Mouse (Mus musculus) T-helper 1 cell (primary cell): ENCODE measurements at regions not wholly inside any gene's neighbourhood (a gene's known extent, or its start where the extent isn't known, plus 50 kb on each side); places are given as distances from the start of the nearest gene placed in this dataset.

Source experiments
- in situ Hi-C: fragments of 300-600 bp; cut with MboI, MseI; formaldehyde crosslinking; loops from one replicate; pipeline ENCODE4 v1.15.1; 2025; ENCODE audit warnings: high pct_unique_total_duplicates

DNA sequence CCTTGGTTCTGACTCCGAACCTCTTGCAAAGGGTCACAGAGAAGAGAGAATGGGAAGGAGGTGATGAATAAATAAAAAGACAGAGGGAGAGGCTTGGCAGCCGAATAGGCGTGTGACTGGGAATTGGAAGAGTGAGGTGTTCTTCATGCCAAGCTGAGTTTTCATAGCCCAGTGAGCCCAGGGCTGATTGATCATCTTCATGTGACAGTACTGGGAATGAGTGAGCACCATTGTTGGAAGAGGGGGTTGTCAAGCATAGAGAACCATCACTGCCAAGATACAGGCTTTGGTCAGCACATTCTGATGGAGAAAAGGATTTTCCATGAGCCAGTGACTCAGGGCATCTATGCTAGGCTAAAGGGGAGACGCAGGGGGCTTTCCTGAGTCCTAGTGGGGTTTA lies 163.0 kb downstream of the Slc30a10 start:
- in situ Hi-C loops, result no loop called here

DNA sequence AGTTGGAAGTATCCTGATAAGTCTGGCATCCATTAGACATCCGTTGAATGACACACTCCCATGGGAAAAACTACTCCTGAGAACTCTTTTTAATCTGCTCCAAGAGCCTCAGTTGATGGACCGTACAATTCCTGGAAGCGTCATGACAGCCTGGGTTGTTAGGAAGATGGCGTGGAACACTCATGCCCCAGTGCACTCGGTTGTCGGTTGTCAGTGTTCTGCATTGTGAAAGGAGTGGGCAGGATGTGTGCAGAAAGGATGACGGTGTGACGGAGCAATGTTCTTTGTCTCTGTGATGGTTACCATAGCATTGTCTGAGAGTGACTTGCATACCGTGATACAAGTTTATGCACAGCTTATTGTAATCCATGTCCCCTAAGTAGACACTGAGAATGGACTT lies 164.4 kb downstream of the Slc30a10 start:
- in situ Hi-C loops, result no loop called here

DNA sequence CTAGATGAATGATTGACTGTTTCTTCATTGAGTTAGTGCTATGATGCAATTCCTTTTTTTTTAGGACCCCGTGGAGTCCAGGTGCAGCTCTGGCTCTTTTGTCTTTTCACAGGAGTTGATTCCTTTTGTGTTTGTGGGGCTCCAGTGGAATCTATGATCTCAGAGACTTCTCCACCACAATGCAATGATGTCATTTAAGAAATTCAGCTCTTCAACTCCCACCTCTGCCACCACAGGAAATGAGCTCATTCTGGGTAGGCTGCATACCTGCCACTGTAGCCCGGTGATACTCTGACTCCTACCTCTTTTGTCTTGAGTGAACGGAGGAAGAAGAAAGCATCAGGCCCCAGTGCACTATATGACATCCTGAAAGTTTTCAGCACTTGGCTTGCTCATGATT lies 173.8 kb downstream of the Slc30a10 start:
- in situ Hi-C loops, result no loop called here

DNA sequence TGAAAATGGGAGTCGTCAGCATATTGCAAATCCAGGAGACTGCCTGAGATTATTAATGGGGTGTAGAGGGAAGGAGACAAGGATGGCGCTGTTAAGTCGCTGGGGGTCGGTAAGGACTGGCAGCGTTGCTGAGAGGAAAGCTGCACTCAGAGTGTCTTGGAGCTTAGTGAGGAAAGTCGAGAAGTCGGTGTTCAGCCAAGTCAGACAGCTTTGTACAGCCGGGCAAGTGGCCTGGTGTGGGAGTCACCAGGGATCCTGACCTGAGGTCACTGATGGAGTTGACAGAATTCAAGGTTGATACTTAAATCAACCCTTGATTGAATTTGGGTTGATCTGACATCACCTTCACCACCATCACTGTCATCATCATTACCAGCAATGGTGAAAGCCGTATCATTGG lies 175.3 kb downstream of the Slc30a10 start:
- in situ Hi-C loops, result no loop called here

DNA sequence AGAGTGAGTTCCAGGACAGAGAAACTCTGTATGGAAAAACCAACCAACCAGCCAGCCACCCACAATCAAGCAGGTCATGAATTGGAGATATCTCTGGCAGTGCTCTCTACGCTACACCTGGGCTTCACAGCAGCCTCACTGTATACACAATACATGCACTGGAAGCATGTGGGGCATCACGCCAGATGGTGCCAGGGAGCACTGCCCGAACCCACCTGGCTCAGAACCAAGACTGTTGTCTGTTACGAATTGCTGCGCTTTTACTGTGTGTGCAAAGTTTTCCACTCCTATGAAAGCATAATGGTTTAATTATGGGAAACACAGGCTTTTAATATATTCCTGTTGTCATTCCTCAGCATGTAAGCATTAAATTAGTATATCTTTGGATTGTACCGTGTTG lies 184.0 kb downstream of the Slc30a10 start:
- in situ Hi-C loops, result no loop called here

DNA sequence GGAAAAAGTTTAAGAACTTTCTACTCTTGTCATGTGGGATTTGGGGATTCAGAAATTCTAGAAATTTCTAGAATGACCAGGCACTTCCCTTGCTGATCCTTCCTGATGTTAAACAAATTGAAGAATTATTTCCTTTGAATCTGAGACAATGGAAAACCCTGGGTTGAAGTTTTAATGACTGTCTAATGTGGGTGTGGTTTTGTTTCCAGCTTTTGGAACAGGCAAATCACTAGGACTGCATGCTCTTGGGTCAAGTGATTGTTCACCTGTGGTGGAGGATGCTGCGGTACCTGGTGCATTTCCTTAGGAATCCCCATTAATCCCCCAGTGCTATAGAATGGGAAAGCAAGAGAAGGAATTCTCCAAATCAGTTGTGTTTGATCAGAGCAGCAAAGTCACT lies 184.8 kb downstream of the Slc30a10 start:
- in situ Hi-C loops, result no loop called here

DNA sequence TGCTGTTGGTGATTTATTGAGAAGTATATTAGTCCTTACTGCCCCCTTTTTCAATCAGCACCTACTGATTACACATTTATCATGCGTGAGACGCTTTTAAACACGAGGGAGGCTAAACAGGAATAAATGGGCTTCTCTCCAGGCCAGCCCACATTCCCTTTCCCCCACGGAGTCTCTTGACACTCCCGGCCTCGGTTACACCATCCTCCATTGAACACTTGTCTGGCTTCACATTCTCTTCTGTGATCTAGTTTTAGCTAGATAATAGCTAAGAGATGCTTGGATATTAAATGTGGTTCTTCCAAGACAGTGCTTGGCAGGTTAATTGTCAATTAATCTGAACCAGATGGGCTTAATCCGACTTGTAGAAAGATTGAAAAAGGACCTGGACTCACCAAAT lies 189.4 kb downstream of the Slc30a10 start:
- in situ Hi-C loops, result no loop called here

DNA sequence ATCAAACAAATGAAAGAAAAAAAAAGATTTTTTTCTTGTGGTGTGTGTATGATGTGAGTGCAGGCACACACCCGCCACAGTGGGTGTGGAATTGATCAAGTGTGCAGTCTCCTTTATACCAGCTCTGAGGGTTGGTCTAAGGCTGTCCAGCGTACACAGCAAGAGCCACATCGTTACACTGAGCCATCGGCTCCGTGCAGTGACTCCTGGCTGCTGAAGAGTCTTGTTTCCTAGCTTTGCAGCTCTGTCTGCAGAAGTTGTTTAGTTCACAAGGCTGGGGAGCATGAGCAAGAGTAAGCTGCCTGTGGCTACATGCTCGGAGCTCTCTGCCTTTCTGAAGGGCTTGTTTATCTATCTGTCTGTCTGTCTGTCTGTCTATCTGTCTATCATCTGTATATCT lies 193.5 kb downstream of the Slc30a10 start:
- in situ Hi-C loops, result no loop called here

DNA sequence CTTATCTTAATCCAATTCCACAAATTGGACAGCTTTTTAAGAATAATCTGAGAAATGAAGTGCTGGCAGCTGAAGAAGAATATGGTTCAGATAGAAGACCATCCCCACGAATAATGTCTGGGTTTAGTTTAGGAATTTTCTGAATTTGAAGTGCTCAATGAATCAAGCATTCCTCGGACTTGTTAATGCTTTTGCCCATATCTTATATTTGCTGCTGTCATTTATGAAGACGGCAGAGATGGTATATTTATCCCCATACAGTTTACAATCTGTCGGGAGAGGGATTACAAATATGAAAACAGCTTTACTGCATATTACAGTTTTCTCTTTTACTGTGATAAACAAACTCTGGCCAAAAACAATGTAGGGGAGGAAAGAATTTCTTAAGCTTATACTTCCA lies 194.3 kb downstream of the Slc30a10 start:
- in situ Hi-C loops, result no loop called here

DNA sequence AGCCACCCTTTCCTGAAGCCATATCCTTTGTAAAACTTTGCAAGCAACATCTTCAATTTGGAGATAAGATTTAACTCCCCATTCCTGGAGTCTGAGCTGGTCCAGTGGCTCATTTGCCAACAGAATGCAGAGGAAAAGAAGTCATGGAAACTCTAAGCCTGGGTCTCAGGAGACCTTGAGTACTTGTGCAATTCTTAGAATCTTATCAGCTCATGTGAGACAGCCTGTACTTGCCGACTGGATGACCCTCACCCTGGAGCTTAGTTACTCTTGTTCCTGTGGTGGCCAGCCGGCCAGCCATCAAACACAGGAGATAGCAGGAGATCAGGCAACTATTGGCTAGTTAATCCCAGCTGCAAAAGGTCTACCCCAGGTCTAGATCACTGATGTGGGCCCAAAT lies 196.3 kb downstream of the Slc30a10 start:
- in situ Hi-C loops, result no loop called here

DNA sequence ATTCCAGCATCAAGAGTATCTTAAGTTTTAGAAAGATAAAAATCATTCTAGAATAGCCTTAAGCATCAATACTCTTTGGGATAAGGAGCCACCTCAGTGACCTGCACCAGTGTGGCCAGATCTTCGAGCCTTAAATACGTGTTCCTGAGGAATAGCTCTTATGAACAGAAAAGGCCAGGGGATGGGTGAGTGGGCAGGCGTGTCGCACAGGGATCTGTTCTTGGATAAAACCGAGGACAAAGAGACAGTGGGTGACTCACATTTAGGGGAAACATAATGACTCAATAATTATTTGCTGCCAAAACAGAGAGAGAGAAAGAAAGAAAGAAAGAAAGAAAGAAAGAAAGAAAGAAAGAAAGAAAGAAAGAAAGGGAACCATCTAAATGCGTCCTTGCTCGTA lies 200.4 kb downstream of the Slc30a10 start:
- in situ Hi-C loops, result no loop called here

DNA sequence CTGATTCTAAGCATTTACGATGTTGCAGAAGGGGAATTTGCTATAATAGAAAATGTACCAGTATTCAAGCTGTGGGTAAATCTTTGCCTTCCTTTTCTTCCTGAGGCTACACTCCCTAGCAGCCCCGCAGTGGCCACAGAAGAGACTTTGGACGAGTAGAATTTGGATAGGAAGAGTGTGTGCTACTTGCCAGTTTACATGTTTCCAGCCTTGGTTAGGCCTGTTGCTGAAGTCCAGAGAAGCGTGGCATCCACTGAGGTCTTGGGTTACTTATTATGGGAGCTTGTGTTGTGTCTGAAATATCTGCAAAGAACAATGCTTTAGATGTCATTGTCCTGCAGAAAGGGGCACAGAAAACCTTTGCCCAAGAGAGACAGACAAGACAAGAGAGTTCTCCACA lies 200.8 kb downstream of the Slc30a10 start:
- in situ Hi-C loops, result no loop called here

DNA sequence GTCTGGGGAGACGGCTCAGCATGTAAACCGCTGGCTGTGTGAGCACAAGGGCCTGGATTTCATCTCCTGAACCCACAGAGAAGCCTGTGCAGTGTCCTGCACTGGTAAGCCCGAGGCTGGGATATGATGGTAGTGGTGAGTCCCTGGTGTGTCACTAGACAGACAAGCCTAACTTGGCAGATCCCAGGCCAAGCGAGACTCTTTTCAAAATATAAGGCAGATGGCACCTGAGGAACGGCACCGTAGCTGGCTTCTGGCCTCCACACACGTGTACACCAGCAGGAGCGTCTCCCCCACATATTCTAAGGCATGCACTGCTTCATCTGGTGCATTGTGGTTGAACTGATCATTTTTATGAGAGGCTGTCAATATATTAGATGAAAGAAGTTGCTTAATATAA lies 202.6 kb downstream of the Slc30a10 start:
- in situ Hi-C loops, result no loop called here

DNA sequence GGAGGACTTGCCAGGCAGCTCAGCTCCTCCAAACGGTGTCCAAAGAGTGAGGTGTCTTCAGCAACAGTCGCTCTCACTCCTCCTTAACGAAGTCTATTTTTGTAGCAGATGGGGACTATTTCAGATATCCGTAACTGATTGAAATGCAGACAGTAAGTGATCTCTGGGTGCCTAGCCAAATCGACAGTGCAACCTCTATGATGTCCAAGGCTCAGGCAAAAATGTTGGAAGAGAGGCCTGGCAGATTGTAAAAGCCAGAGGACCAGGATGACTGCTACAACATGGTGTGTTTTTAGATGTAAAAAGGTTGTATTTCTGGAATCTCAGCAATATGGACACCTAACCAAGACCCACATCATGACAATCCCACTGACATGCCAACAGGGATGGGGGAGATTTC lies 204.8 kb downstream of the Slc30a10 start:
- in situ Hi-C loops, result no loop called here

DNA sequence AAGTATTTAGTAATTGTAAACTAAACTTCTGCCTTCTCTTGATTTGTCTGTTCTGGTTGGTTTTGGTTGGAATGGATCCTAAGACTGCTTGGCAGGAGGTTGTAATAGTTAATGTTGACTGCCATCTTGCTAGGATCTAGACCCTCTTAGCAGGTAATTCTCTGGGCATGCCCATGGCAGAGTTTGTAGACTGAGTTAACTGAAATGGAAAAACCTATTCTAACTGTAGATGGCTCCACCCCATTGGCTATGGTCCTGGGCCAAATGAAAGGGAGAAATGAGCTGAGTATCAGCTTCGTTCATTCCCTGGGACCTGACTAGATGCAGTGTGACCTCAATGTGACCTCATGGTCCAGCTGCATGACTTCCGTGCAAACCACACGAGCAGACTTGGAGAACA lies 207.7 kb downstream of the Slc30a10 start:
- in situ Hi-C loops, result no loop called here

DNA sequence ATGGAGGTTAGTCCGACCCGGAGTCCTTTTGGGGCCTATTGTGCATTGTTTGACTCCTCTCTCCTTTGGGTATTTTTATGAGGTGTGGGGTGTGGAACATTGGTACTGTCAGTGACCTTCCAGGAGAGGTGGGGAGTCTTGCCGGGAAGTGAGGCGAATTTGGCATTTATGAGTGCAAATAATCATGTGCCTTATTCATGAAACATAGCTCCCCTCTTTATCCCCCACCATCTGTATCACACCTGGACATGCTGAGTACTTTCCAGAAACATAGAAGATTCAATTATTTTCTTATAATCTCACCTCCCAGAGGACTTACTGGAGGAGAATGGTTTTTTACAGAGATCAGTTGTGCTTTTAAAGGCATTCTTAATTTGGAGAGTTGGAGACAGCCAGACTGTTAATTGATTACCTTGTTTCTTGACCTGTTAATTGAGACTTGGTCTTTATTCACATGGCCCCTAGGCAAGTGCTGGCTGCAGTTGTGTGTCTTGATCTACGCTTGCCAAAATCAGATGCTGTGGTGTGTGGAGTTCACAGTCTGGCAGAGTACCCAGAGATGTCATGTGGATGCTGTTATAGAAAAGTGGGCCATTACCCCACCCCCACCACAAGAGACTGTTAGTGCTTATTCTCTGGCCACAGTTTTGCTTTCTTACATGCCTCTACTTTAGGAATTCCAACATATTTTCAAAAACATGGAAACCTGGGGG lies 215.5 kb downstream of the Slc30a10 start:
- in situ Hi-C loops, result no loop called here

DNA sequence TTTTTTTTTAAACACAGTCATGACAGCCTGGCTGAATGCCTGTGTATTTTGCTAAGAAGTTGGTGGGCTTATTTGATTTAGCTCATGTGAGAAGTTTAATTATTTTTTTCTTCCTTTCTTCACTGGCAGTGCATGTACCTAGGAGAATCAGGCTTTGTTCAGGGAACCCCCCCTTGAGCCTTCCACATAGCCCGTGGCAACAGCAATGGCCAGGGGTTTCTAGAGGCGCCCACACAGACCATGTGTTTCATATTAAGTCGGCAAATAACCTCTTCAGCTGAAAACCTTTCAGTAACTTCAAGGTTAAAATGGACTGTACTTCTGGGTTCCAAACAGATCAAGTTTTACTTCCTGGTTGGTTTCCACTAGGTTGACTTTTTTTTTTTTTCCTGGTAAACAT lies 218.3 kb downstream of the Slc30a10 start:
- in situ Hi-C loops, result no loop called here

DNA sequence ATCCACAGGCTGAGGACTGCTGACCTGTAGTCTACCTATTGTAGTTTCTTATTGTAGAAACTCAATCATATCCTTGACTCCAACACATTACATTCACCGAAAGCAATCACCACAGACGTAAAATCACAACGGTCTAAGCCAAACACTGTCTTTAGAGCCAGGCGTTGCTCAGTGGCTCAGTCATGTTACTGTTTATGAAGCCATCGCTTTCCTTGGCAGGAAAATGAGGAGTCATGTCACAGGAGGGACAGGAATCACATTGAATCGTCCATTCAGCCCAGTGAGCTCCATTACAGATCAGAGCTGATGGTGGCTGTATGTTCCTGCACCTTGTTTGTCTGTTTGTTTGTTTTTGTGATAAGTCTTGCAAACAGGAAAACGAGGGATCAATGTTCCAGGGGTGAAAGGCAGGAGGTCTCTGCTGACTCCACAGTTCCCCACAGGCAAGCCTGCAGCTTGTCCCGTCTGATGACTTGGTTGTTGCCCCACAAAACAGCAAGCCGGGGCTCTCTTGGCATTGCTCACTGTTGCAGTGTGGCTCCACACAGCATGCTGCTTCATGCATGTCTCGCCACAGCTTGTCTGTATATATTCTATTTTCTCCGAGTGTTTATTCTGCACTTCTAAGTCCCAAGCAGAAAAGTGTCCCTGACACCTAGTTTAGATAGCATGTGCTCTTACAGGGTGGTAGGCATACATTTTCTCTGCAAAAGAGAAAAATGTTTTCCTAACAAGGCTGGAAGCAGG lies 221.2 kb downstream of the Slc30a10 start:
- in situ Hi-C loops, result loop anchor here (5.0 kb wide), 1 partner anchor 1031 kb away; the partner anchor contains the start of gene Tgfb2

DNA sequence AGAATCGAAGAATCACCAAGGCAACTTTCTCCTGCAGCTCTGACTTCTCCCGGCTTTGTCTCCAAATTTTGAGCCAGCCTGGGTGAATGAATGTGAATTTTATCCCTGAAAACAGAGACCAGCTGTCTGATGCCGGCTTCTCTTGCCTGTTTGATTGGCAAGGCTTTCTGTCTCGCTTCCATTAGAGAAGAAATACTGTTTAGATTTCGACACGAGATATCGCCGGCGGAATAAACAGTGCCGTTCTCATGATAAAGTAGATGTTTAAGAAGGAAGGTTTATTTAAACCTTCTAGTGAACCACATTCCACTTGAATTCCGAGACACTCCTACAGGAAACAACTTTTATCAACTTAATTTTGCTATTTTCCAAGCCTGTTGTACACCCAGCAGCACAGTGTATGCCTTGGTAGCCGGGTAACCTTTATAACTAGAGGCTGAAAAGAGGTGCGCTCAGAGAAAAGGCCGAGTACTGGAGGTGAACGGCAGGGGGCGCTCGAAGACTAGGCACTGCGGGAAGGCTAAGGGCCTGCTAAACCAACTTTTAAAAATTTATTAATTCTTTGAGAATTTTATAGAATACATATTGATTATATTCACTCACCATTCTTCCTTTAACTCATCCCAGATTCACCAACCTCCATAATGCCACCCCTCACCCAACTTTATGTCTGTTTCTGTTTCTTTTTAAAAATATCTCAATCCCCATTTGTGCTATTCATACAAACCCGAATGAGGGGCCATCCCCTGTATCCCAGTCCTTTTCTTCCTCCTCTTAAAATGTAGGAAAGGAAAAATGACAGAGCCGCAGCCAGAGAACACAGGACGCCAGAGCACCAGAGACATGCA lies 227.2 kb downstream of the Slc30a10 start:
- in situ Hi-C loops, result no loop called here

DNA sequence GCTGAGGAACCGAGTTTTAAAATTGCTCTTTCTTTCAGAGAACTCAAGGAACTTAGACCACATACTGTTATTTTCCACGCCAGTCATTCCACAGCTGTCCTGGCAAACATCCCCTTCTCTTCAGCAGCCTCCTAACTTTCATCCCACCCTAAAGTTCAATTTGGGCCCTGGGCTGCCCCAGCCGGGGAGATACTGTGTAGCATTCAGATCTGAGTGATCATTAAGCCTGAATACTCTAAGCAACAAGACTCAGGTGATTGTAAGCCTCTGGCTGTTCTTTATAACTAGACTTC lies 227.8 kb downstream of the Slc30a10 start:
- in situ Hi-C loops, result no loop called here

DNA sequence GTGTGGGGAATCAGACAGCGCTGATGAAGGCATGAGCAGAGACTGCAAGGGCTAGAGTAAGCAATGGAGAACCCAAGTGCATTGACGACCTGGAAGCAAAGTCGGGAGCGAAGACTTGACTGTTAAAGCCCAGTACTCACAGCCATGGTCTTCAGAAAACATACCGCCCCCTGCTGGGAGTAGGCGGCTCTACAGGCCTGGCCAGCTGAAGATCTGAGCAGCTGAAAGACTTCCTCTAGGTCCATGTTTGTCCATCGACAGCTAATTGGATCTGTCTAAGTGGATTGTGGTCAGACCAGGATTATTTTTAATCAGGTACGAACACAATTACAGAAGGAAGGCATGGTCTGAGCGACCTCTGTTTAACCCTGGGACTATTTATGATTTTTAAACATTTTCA lies 230.0 kb downstream of the Slc30a10 start:
- in situ Hi-C loops, result no loop called here

DNA sequence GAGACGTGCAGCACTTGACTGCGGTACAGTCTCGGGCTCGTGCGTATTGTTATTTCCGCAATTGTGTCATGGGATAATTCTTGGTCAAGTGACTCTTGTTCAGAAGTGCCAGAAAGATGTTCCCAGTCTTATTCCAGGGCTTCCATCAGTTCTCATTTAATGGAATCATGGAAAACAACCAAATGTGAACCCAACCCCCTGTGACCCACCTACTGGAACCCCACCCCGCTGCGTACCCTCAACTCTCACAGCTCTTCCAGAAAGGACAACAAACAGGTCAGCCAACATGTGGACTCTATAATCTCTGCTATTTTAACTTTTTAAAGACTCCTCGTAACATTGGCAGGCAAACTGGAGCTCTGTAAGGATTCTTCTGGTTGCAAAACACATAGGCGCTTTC lies 233.9 kb downstream of the Slc30a10 start:
- in situ Hi-C loops, result no loop called here

DNA sequence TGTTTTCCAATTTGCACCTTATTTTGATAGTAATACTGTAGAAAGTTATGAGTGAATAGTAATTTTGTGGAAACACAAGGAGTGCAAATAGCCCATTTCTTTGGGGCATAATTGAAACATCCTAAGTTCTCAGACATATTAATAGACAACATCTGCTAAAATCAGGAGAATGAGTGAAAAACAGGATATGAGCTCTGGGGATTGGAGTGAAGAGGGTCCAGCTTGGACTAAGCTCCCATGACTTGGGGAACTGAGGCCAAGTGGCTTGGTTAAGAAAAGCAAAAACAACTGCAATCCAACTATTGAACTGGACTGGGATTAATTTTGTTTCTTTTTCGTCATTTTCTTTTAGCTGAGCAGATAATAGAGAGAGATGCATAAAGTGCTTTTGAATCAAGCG lies 240.7 kb downstream of the Slc30a10 start:
- in situ Hi-C loops, result no loop called here
